Comparison of ENCODE assay signal across 8 mouse cellular contexts in genomic region chr6:94966962-94967361, GRCm38 (mm10).
A peak's percentile ranks its signal among the peaks of the same experiment; 100 is the strongest.
DNase-seq lines count a peak whose midpoint lies in the region; ATAC-seq and TF ChIP-seq lines count a peak whose summit lies in the region.
"Had no signal": no experiment of that assay in that cellular context is flagged by ENCODE, and none has a peak within 500 bp of the region (broad histone marks: within the 10 kb centered on the region; RNA-seq: fewer than 3 reads in every experiment).

No protein-coding gene starts in this region.

- no peaks in the 10 kb centered on the region for H3K36me3 ChIP-seq in kidney, adult 2 months (ENCODE audit: control insufficient read depth, insufficient read depth, low read length)

- peak; percentile 65 for DNase-seq in kidney, adult 2 months
- DNase-seq in kidney, adult 11 months = no peak
- DNase-seq in CD4-positive, CD25-positive, alpha-beta regulatory T cell, adult 2 months (ENCODE audit: low read depth, low spot score) = peak; percentile 65
- DNase-seq in ZHBTc4 (ENCODE audit: low read depth, low spot score) = peak; percentile 60

- H3K4me3 ChIP-seq in kidney, adult 2 months (ENCODE audit: insufficient read depth, low read depth, low read length) = no peak overlapping the region
- H3K4me3 ChIP-seq: megakaryocyte, embryonic 14.5 days had no signal

- ATAC-seq in hematopoietic stem cell, adult 5-6 weeks (replicated peaks in 1 of 2; ENCODE audit: insufficient read depth in 1 of 2, low FRiP score in 2 of 2, low TSS enrichment in 1 of 2, low read depth in 1 of 2, poor library complexity in 2 of 2, severe bottlenecking in 2 of 2) = peak; percentile 71 to 78
- 0 out of 2 replicates have a peak, but pooled peaks have one; percentile 48 for ATAC-seq in neutrophil, adult 5-6 weeks (ENCODE audit: extremely low read depth, insufficient number of reproducible peaks, low FRiP score, poor library complexity, severe bottlenecking)
- ATAC-seq in monocyte, adult 5-6 weeks (replicated peaks; ENCODE audit: insufficient number of reproducible peaks, low FRiP score, low TSS enrichment, poor library complexity, severe bottlenecking) = no peak

- no peak for TF ChIP-seq POLR2A in kidney, adult 2 months (IDR thresholded peaks at IDR 0.05; ENCODE audit: low read depth, low read length)

- H3K27ac ChIP-seq in kidney, adult 2 months (ENCODE audit: insufficient read depth, low read depth, low read length) = no peak overlapping the region

- H3K4me1 ChIP-seq in kidney, adult 2 months (ENCODE audit: control insufficient read depth, insufficient read depth, low read length) = no peaks in the 10 kb centered on the region
- H3K4me1 ChIP-seq: megakaryocyte, embryonic 14.5 days had no signal

- no peaks in the 10 kb centered on the region for H3K27me3 ChIP-seq in kidney, adult 2 months (replicated peaks; ENCODE audit: control insufficient read depth, insufficient read depth, low read length)

- 0 out of 2 replicates have a peak, but pooled peaks have one; percentile 15 for TF ChIP-seq CTCF in kidney, adult 2 months (conservative IDR thresholded peaks at IDR 0.05; ENCODE audit: insufficient read depth, insufficient read length, low read depth, low read length)

- 5% methylated on average over 3 of the region's 3 CpGs for WGBS in kidney, adult 2 months
